Mouse (Mus musculus): ENCODE measurements around the gene Slc1a3.

- no peak for TF ChIP-seq POLR2A (IDR thresholded peaks at IDR 0.05; ENCODE audit: borderline replicate concordance, control insufficient read depth, low read depth, low read length)
- TF ChIP-seq CTCF (IDR thresholded peaks at IDR 0.05; ENCODE audit: control insufficient read depth, insufficient read depth, low read length) = no peak
These were observed 4.4 kb downstream of the Slc1a3 start for GRCm38 (mm10) chr15:8706178-8706577.

Data from bone marrow, adult 2 months (tissue).